Mouse (Mus musculus) fibroblast of lung, adult 2 months (primary cell): ENCODE measurements around the gene Elavl4.

Source experiments
- DNase-seq: peaks from one replicate; pipeline ENCODE4 v3.0.0-alpha.2; 2011; ENCODE audit warnings: low read depth

The Elavl4 gene

GRCm38 (mm10) chr4:110351178-110352000 lies at the start of gene Elavl4:
Elavl4 (minus strand) TSS chr4:110351909.
- DNase-seq, result no peak

- DNase-seq, result no peak
Observed at GRCm38 (mm10) chr4:110397618-110398045, 45.9 kb upstream of the Elavl4 start, which contains the start of gene Agbl4. Agbl4 (plus strand) TSS chr4:110397661.

GRCm38 (mm10) chr4:110396221-110396620 lies 44.5 kb upstream of the Elavl4 start:
- no peak for DNase-seq

GRCm38 (mm10) chr4:110360568-110360967 lies 8.9 kb upstream of the Elavl4 start:
- no peak for DNase-seq

- DNase-seq, result no peak
Observed at GRCm38 (mm10) chr4:110352001-110352369, 276 bp upstream of the Elavl4 start.

- no peak for DNase-seq
Observed at GRCm38 (mm10) chr4:110350856-110351177, 892 bp downstream of the Elavl4 start.

GRCm38 (mm10) chr4:110323912-110324311 lies 27.8 kb downstream of the Elavl4 start:
- DNase-seq, result no peak

GRCm38 (mm10) chr4:110312126-110312525 lies 39.6 kb downstream of the Elavl4 start:
- no peak for DNase-seq

- DNase-seq, result no peak
Observed at GRCm38 (mm10) chr4:110306972-110307371, 44.7 kb downstream of the Elavl4 start.

GRCm38 (mm10) chr4:110306559-110306958 lies 45.1 kb downstream of the Elavl4 start:
- no peak for DNase-seq

GRCm38 (mm10) chr4:110295793-110296192 lies 55.9 kb downstream of the Elavl4 start:
- DNase-seq, result no peak

- no peak for DNase-seq
Observed at GRCm38 (mm10) chr4:110293238-110293637, 58.5 kb downstream of the Elavl4 start.

- no peak for DNase-seq
Observed at GRCm38 (mm10) chr4:110292471-110292870, 59.2 kb downstream of the Elavl4 start.

- no peak for DNase-seq
Observed at GRCm38 (mm10) chr4:110290544-110291095, 61.1 kb downstream of the Elavl4 start.

GRCm38 (mm10) chr4:110290056-110290455 lies 61.7 kb downstream of the Elavl4 start:
- DNase-seq, result no peak

GRCm38 (mm10) chr4:110287412-110288067 lies 64.2 kb downstream of the Elavl4 start:
- no peak for DNase-seq

- no peak for DNase-seq
Observed at GRCm38 (mm10) chr4:110286841-110287240, 64.9 kb downstream of the Elavl4 start.

GRCm38 (mm10) chr4:110286371-110286781 lies 65.3 kb downstream of the Elavl4 start:
- no peak for DNase-seq

- no peak for DNase-seq
Observed at GRCm38 (mm10) chr4:110285346-110286330, 66.1 kb downstream of the Elavl4 start.

- DNase-seq, result no peak
Observed at GRCm38 (mm10) chr4:110284446-110284845, 67.3 kb downstream of the Elavl4 start.

GRCm38 (mm10) chr4:110270046-110270445 lies 81.7 kb downstream of the Elavl4 start:
- DNase-seq, result no peak
